Mouse (Mus musculus) kidney, postnatal 0 days (tissue): ENCODE measurements around the gene Opalin. TPM values are rescaled to one million over a fixed set of nuclear protein-coding genes. Genes with fewer than 3 reads are reported as not detected.
A peak's percentile ranks its signal among the peaks of the same experiment; 100 is the strongest.

ENCODE experiments used
- ATAC-seq: fragments of 200-750 bp; cut with Nextera tagmentation; replicated peaks from 2 replicates; pipeline ENCODE4 v1.8.0; 2017; ENCODE audit warnings: low read depth, moderate number of reproducible peaks, moderate TSS enrichment, moderate library complexity; ENCODE audit not compliant: low FRiP score
- DNase-seq: peaks from one replicate; pipeline ENCODE4 v3.0.0-alpha.2; 2016; ENCODE audit warnings: low spot score
- H3K27ac ChIP-seq: fragments of 300-500 bp; sonication (generic); 2 replicates; pipeline ENCODE4 v1.5.1; 2014; ENCODE audit warnings: mild to moderate bottlenecking
- H3K27me3 ChIP-seq: fragments of 300-500 bp; sonication (generic); 2 replicates; pipeline ENCODE4 v1.6.1; 2014; ENCODE audit warnings: low read length, mixed read lengths; ENCODE audit not compliant: insufficient read depth
- H3K36me3 ChIP-seq: fragments of 300-500 bp; sonication (generic); 2 replicates; pipeline ENCODE4 v1.6.1; 2014; ENCODE audit warnings: low read length, mixed read lengths; ENCODE audit not compliant: insufficient read depth
- H3K4me1 ChIP-seq: fragments of 300-500 bp; sonication (generic); replicated peaks from 2 replicates; pipeline ENCODE4 v1.6.1; 2014; ENCODE audit warnings: antibody characterized with exemption, low read length, mixed read lengths; ENCODE audit not compliant: insufficient read depth
- H3K4me2 ChIP-seq: fragments of 300-500 bp; sonication (generic); 2 replicates; pipeline ENCODE4 v1.6.1; 2014; ENCODE audit warnings: mild to moderate bottlenecking, low read length, moderate library complexity, mixed read lengths
- H3K4me3 ChIP-seq: fragments of 300-500 bp; sonication (generic); replicated peaks from 2 replicates; pipeline ENCODE4 v1.5.1; 2014; ENCODE audit warnings: low read depth, low read length
- H3K9ac ChIP-seq: fragments of 300-500 bp; sonication (generic); 2 replicates; pipeline ENCODE4 v1.6.1; 2014; ENCODE audit warnings: low read depth, low read length
- H3K9me3 ChIP-seq: fragments of 300-500 bp; sonication (generic); replicated peaks from 2 replicates; pipeline ENCODE4 v1.6.1; 2016; ENCODE audit warnings: low read length, inconsistent platforms, mixed read lengths
- CTCF ChIP-seq: IDR thresholded peaks from 2 replicates; pipeline ENCODE4 v1.5.1; 2016; ENCODE audit warnings: antibody characterized with exemption, low read depth, mild to moderate bottlenecking, moderate library complexity
- WGBS: fragments of 180-500 bp; shearing (Covaris S2); extraction: QIAGEN DNeasy Blood & Tissue Kit; methylation state at CpG from one replicate; pipeline ENCODE4 v1.1.7; 2014; 5-methylcytosine and 5-hydroxymethylcytosine counted together
- polyA plus RNA-seq: library from polyadenylated mRNA; unstranded; fragments of >200 nt; fragmentation: Nextera tagmentation; extraction: Ambion mirVana; gene quantifications from 2 replicates; pipeline ENCODE4 v1.2.1, GENCODE M21; 2015

Gene Opalin
- polyA plus RNA-seq, 1 experiment from 2014 or later: not detected

DNA sequence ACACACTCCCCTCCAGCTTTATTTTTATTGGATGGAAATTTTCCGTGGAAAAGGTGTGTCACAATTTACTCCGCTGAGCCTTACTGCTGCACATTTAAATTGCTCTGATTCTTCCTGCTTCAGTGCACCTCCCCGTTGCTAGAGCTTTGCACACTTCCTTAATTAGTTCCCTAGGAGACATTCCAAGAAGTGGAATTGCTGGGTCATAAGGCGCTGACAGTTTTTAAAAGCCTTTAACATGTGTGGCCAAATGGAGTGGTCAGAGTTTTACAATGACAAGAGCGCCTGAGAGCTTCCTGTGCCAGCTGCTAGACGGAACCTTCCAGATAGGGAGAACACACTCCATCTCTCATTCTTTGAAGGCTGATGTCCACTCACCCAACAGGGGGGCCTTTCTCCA is 35.7 kb upstream of the Opalin start:
- Histone ChIP-seq H3K4me1 (no peaks in the 10 kb centered on the region), H3K36me3 (no peaks in the 10 kb centered on the region), H3K9me3 (no peaks in the 10 kb centered on the region), H3K27ac (no peak overlapping the region), H3K4me3 (no peak overlapping the region), H3K9ac (no peak overlapping the region), H3K4me2 (no peak overlapping the region), H3K27me3 (no peaks in the 10 kb centered on the region)
- WGBS: 8% methylated on average over 6 of the region's 6 CpGs
- peak; percentile 34 for DNase-seq
- no peak for TF ChIP-seq CTCF
- no peak for ATAC-seq

DNA sequence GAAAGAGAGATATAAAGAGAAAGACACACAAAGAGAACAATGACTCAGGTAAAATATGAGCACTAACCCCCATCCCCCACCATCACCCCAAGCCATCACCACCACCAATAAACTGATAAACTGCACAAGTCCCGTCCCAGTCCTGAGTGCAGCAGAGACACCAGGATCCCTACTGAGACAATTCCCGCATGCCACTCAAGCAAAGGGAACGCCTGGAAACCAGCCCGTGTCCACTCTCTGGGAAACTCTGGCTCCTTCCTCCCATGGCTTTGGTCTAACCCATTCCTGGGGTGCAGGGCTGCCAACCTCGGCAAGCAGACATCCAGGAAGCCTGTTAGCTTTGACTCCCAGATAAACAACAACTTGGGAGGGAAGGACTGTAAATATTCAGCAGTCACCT is 33.1 kb upstream of the Opalin start:
- H3K36me3 ChIP-seq: no peaks in the 10 kb centered on the region
- WGBS: 45% methylated on average over 5 of the region's 5 CpGs

DNA sequence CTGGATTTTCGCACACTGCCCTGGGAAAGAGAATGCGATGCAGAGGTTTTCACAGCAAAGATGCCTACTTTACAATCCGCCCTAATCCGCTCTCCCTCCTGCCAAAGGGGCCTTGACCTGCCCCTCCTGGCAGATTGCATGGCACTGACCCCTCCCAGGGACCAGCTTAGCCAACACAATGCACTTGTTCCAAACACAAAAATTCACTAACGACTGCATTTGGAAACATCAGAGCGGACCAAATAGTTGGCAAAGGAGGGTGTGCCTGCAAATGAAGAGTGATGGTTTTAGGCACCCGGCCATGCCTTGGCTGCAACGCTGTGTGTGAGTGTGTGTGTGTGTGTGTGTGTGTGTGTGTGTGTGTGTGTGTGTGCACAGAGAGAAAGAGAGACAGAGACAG is 32.6 kb upstream of the Opalin start:
- DNase-seq: no peak
- TF ChIP-seq CTCF: no peak

More for the DNA sequence above, 33.1 kb upstream of the Opalin start:
- no peaks in the 10 kb centered on the region for H3K9me3 ChIP-seq
- no peaks in the 10 kb centered on the region for H3K27me3 ChIP-seq
- ATAC-seq (no peak), DNase-seq (no peak)
- no peaks in the 10 kb centered on the region for H3K4me1 ChIP-seq
- H3K4me3 ChIP-seq: no peak overlapping the region
- TF ChIP-seq CTCF: no peak
- no peak overlapping the region for H3K27ac ChIP-seq
- H3K4me2 ChIP-seq: no peak overlapping the region
- H3K9ac ChIP-seq: no peak overlapping the region

GRCm38 (mm10) chr19:41108666-41109065 is 31.8 kb upstream of the Opalin start:
- Histone ChIP-seq H3K4me3 (no peak overlapping the region), H3K36me3 (no peaks in the 10 kb centered on the region), H3K9me3 (no peaks in the 10 kb centered on the region), H3K27me3 (no peaks in the 10 kb centered on the region), H3K4me1 (no peaks in the 10 kb centered on the region), H3K27ac (no peak overlapping the region), H3K9ac (no peak overlapping the region), H3K4me2 (no peak overlapping the region)
- no peak for TF ChIP-seq CTCF
- ATAC-seq (no peak), DNase-seq (no peak)
- 89% methylated on average over 7 of the region's 7 CpGs for WGBS

More for the DNA sequence above, 32.6 kb upstream of the Opalin start:
- Histone ChIP-seq H3K4me1 (no peaks in the 10 kb centered on the region), H3K27ac (no peak overlapping the region), H3K4me2 (no peak overlapping the region), H3K36me3 (no peaks in the 10 kb centered on the region), H3K4me3 (no peak overlapping the region), H3K27me3 (no peaks in the 10 kb centered on the region), H3K9me3 (no peaks in the 10 kb centered on the region), H3K9ac (no peak overlapping the region)
- WGBS: 74% methylated on average over 8 of the region's 8 CpGs
- no peak for ATAC-seq

GRCm38 (mm10) chr19:41107530-41107929 is 30.6 kb upstream of the Opalin start:
- H3K36me3 ChIP-seq: no peaks in the 10 kb centered on the region
- no peaks in the 10 kb centered on the region for H3K4me1 ChIP-seq
- H3K27ac ChIP-seq: no peak overlapping the region
- no peak overlapping the region for H3K4me2 ChIP-seq
- no peaks in the 10 kb centered on the region for H3K27me3 ChIP-seq
- no peak overlapping the region for H3K9ac ChIP-seq
- no peak for DNase-seq
- no peak for ATAC-seq
- no peak for TF ChIP-seq CTCF
- H3K4me3 ChIP-seq: no peak overlapping the region
- WGBS: 29% methylated on average over 8 of the region's 8 CpGs
- no peaks in the 10 kb centered on the region for H3K9me3 ChIP-seq

DNA sequence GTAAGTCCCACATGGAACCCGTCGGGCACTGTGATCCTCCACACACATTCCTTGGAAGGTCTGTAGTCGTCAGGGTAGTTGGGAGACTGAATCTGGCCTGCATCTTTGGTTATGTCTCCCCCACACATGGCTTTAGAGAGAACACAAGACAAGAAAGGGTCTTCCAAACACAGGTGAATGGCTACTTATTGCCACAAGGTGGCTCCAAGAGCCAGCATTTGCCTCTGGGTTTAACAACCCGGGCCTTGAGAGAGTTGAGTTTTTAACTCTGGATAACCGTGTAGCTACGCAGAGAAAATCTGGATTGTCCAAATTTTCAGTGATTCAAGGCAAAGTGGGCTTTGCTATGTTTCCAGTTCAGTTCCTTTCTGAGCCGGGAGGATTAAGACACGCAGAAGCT is 28.0 kb upstream of the Opalin start:
- Histone ChIP-seq H3K4me2 (no peak overlapping the region), H3K27ac (no peak overlapping the region), H3K9me3 (no peaks in the 10 kb centered on the region), H3K27me3 (no peaks in the 10 kb centered on the region), H3K4me1 (no peaks in the 10 kb centered on the region), H3K36me3 (no peaks in the 10 kb centered on the region), H3K9ac (no peak overlapping the region), H3K4me3 (no peak overlapping the region)
- TF ChIP-seq CTCF: peak; percentile 78
- no peak for ATAC-seq
- peak; percentile 76 for DNase-seq
- 41% methylated on average over 8 of the region's 8 CpGs for WGBS

- 73% methylated on average over 8 of the region's 8 CpGs for WGBS
- no peak overlapping the region for H3K9ac ChIP-seq
- no peak overlapping the region for H3K4me3 ChIP-seq
- DNase-seq (no peak), ATAC-seq (no peak)
- no peaks in the 10 kb centered on the region for H3K9me3 ChIP-seq
- H3K27me3 ChIP-seq: no peaks in the 10 kb centered on the region
- H3K27ac ChIP-seq: no peak overlapping the region
- no peaks in the 10 kb centered on the region for H3K36me3 ChIP-seq
- no peak for TF ChIP-seq CTCF
- no peak overlapping the region for H3K4me2 ChIP-seq
- no peaks in the 10 kb centered on the region for H3K4me1 ChIP-seq
Measured at GRCm38 (mm10) chr19:41101390-41101789, 24.5 kb upstream of the Opalin start.
